Mouse (Mus musculus) cerebellum, adult 2 months (tissue): ENCODE measurements around the gene Fgfbp1.

Experiments used
- CTCF ChIP-seq: fragments of 200-500 bp; IDR thresholded peaks from 2 replicates; pipeline ENCODE4 v1.5.1; 2011; ENCODE audit warnings: low read depth, mild to moderate bottlenecking, control low read depth, low read length, moderate library complexity, borderline replicate concordance; ENCODE audit not compliant: insufficient read depth
- POLR2A ChIP-seq: fragments of 200-500 bp; IDR thresholded peaks from 2 replicates; pipeline ENCODE4 v1.6.1; 2011; ENCODE audit warnings: low read length, control low read depth, borderline replicate concordance; ENCODE audit not compliant: insufficient read depth

GRCm38 (mm10) chr5:43947330-43947977, 34.1 kb downstream of the Fgfbp1 start:
- TF ChIP-seq CTCF (no peak), POLR2A (no peak)
